Mouse (Mus musculus) brain, adult 2 months (tissue): ENCODE results near the gene Olfr1306.

Experiments
- DNase-seq: peaks from one replicate; pipeline ENCODE4 v3.0.0; 2011; ENCODE audit warnings: low read depth, low spot score

The Olfr1306 gene

GRCm38 (mm10) chr2:111916171-111916570, at the start of gene Olfr1306:
Gene Olfr1306 (minus strand): TSS chr2:111916271.
- no peak for DNase-seq

- DNase-seq = no peak
Measured at GRCm38 (mm10) chr2:111964844-111965243, 48.8 kb upstream of the Olfr1306 start, which contains the start of gene Olfr1308. Gene Olfr1308 (minus strand): TSS chr2:111964944.

- no peak for DNase-seq
Measured at GRCm38 (mm10) chr2:111949340-111949739, 33.3 kb upstream of the Olfr1306 start, which contains the start of gene Olfr1307. Gene Olfr1307 (minus strand): TSS chr2:111949440.

- DNase-seq = no peak
Measured at GRCm38 (mm10) chr2:111877049-111877448, 39.0 kb downstream of the Olfr1306 start, which contains the start of gene Olfr1305. Gene Olfr1305 (minus strand): TSS chr2:111877149.
